Mouse (Mus musculus) ES-Bruce4 (cell line): ENCODE measurements around the gene Ksr1.

Source experiments
- CTCF ChIP-seq: IDR thresholded peaks from one replicate; pipeline ENCODE4 v1.8.1; 2011; ENCODE audit warnings: low read depth, low read length
- POLR2A ChIP-seq: IDR thresholded peaks from one replicate; pipeline ENCODE4 v1.8.1; 2011; ENCODE audit warnings: low read length; ENCODE audit not compliant: insufficient read depth

GRCm38 (mm10) chr11:79188176-79188575 is 42.0 kb upstream of the Ksr1 start:
- TF ChIP-seq POLR2A (no peak), CTCF (no peak)
